Mouse (Mus musculus) limb, embryonic 12.5 days (tissue): ENCODE results near the gene Filip1. TPM values are rescaled to one million over a fixed set of nuclear protein-coding genes. Genes with fewer than 3 reads are reported as not detected.

Source experiments
- ATAC-seq: fragments of 200-750 bp; cut with Nextera tagmentation; 2 replicates; pipeline ENCODE4 v1.8.0; 2017; ENCODE audit warnings: low read depth, moderate TSS enrichment; ENCODE audit not compliant: insufficient number of reproducible peaks, insufficient read depth, low FRiP score, low TSS enrichment
- H3K27ac ChIP-seq: fragments of 300-500 bp; sonication (generic); 2 replicates; pipeline ENCODE4 v1.5.1; 2016; ENCODE audit warnings: mild to moderate bottlenecking, moderate library complexity
- H3K27me3 ChIP-seq: fragments of 300-500 bp; sonication (generic); 2 replicates; pipeline ENCODE4 v1.6.1; 2016; ENCODE audit warnings: mild to moderate bottlenecking, moderate library complexity
- H3K36me3 ChIP-seq: fragments of 300-500 bp; sonication (generic); 2 replicates; pipeline ENCODE4 v1.6.1; 2016; ENCODE audit warnings: mild to moderate bottlenecking, moderate library complexity
- H3K4me1 ChIP-seq: fragments of 300-500 bp; sonication (generic); replicated peaks from 2 replicates; pipeline ENCODE4 v1.6.1; 2016
- H3K4me2 ChIP-seq: fragments of 300-500 bp; sonication (generic); 2 replicates; pipeline ENCODE4 v1.6.1; 2016; ENCODE audit warnings: mild to moderate bottlenecking, moderate library complexity
- H3K4me3 ChIP-seq: fragments of 300-500 bp; sonication (generic); replicated peaks from 2 replicates; pipeline ENCODE4 v1.5.1; 2016; ENCODE audit warnings: mild to moderate bottlenecking
- H3K9ac ChIP-seq: fragments of 300-500 bp; sonication (generic); replicated peaks from 2 replicates; pipeline ENCODE4 v1.6.1; 2016; ENCODE audit warnings: mild to moderate bottlenecking, moderate library complexity
- H3K9me3 ChIP-seq: fragments of 300-500 bp; sonication (generic); 2 replicates; pipeline ENCODE4 v1.6.1; 2016; ENCODE audit warnings: mild to moderate bottlenecking, moderate library complexity
- WGBS: fragments of 180-500 bp; shearing (Covaris S2); methylation state at CpG from one replicate; pipeline ENCODE4 v1.1.7; 2016; 5-methylcytosine and 5-hydroxymethylcytosine counted together
- polyA plus RNA-seq: library from polyadenylated mRNA; unstranded; fragments of >200 nt; fragmentation: Nextera tagmentation; extraction: Ambion mirVana; gene quantifications from 2 replicates; pipeline ENCODE4 v1.2.1, GENCODE M21; 2016

The Filip1 gene
- polyA plus RNA-seq, 1 experiment from 2014 or later: 1.6 TPM

GRCm38 (mm10) chr9:79947973-79948372, 64.7 kb downstream of the Filip1 start:
- Histone ChIP-seq H3K4me2 (no peak overlapping the region), H3K9ac (no peak overlapping the region), H3K27me3 (no peaks in the 10 kb centered on the region), H3K27ac (no peak overlapping the region), H3K4me1 (peaks cover 10% of the 10 kb centered on the region), H3K4me3 (no peak overlapping the region), H3K36me3 (no peaks in the 10 kb centered on the region), H3K9me3 (no peaks in the 10 kb centered on the region)
- ATAC-seq: no peak
- WGBS: 84% methylated on average over 2 of the region's 2 CpGs

GRCm38 (mm10) chr9:79947414-79947813, 65.2 kb downstream of the Filip1 start:
- no peak overlapping the region for H3K4me3 ChIP-seq
- H3K9ac ChIP-seq: no peak overlapping the region
- H3K36me3 ChIP-seq: no peaks in the 10 kb centered on the region
- H3K9me3 ChIP-seq: no peaks in the 10 kb centered on the region
- no peak for ATAC-seq
- H3K27me3 ChIP-seq: no peaks in the 10 kb centered on the region
- peaks cover 10% of the 10 kb centered on the region for H3K4me1 ChIP-seq
- 78% methylated on average over 3 of the region's 3 CpGs for WGBS
- H3K27ac ChIP-seq: no peak overlapping the region
- H3K4me2 ChIP-seq: no peak overlapping the region

- Histone ChIP-seq H3K4me1 (no peaks in the 10 kb centered on the region), H3K36me3 (no peaks in the 10 kb centered on the region), H3K4me3 (no peak overlapping the region), H3K9ac (no peak overlapping the region), H3K4me2 (no peak overlapping the region), H3K9me3 (no peaks in the 10 kb centered on the region), H3K27me3 (no peaks in the 10 kb centered on the region), H3K27ac (no peak overlapping the region)
- no peak for ATAC-seq
- WGBS: 86% methylated on average over 6 of the region's 6 CpGs
These were observed 67.8 kb downstream of the Filip1 start for GRCm38 (mm10) chr9:79944872-79945271.

- H3K4me3 ChIP-seq: no peak overlapping the region
- 55% methylated on average over 10 of the region's 10 CpGs for WGBS
- ATAC-seq: no peak
- H3K9me3 ChIP-seq: no peaks in the 10 kb centered on the region
- no peaks in the 10 kb centered on the region for H3K36me3 ChIP-seq
- no peak overlapping the region for H3K4me2 ChIP-seq
- H3K4me1 ChIP-seq: no peaks in the 10 kb centered on the region
- no peak overlapping the region for H3K27ac ChIP-seq
- no peak overlapping the region for H3K9ac ChIP-seq
- H3K27me3 ChIP-seq: no peaks in the 10 kb centered on the region
These were observed 68.7 kb downstream of the Filip1 start for GRCm38 (mm10) chr9:79943986-79944385.

GRCm38 (mm10) chr9:79938416-79939206, 74.0 kb downstream of the Filip1 start:
- ATAC-seq: no peak
- H3K27me3 ChIP-seq: no peaks in the 10 kb centered on the region
- no peaks in the 10 kb centered on the region for H3K36me3 ChIP-seq
- no peak overlapping the region for H3K27ac ChIP-seq
- H3K4me3 ChIP-seq: no peak overlapping the region
- 79% methylated on average over 11 of the region's 11 CpGs for WGBS
- H3K9me3 ChIP-seq: no peaks in the 10 kb centered on the region
- no peak overlapping the region for H3K4me2 ChIP-seq
- no peak overlapping the region for H3K9ac ChIP-seq
- H3K4me1 ChIP-seq: no peaks in the 10 kb centered on the region

GRCm38 (mm10) chr9:79937570-79937969, 75.1 kb downstream of the Filip1 start:
- Histone ChIP-seq H3K9me3 (no peaks in the 10 kb centered on the region), H3K4me3 (no peak overlapping the region), H3K27me3 (no peaks in the 10 kb centered on the region), H3K36me3 (no peaks in the 10 kb centered on the region), H3K27ac (no peak overlapping the region), H3K9ac (no peak overlapping the region), H3K4me1 (no peaks in the 10 kb centered on the region), H3K4me2 (no peak overlapping the region)
- WGBS: 89% methylated on average over 6 of the region's 6 CpGs
- ATAC-seq: no peak

GRCm38 (mm10) chr9:79932578-79932977, 80.1 kb downstream of the Filip1 start:
- no peak overlapping the region for H3K4me2 ChIP-seq
- H3K27me3 ChIP-seq: no peaks in the 10 kb centered on the region
- no peak overlapping the region for H3K27ac ChIP-seq
- no peaks in the 10 kb centered on the region for H3K4me1 ChIP-seq
- no peak overlapping the region for H3K4me3 ChIP-seq
- H3K36me3 ChIP-seq: no peaks in the 10 kb centered on the region
- no peak for ATAC-seq
- no peak overlapping the region for H3K9ac ChIP-seq
- H3K9me3 ChIP-seq: no peaks in the 10 kb centered on the region
- WGBS: 88% methylated on average over 5 of the region's 5 CpGs

GRCm38 (mm10) chr9:79928092-79928491, 84.6 kb downstream of the Filip1 start:
- H3K4me2 ChIP-seq: no peak overlapping the region
- H3K27me3 ChIP-seq: no peaks in the 10 kb centered on the region
- no peak overlapping the region for H3K9ac ChIP-seq
- no peaks in the 10 kb centered on the region for H3K9me3 ChIP-seq
- H3K4me3 ChIP-seq: no peak overlapping the region
- no peaks in the 10 kb centered on the region for H3K4me1 ChIP-seq
- no peak for ATAC-seq
- no peaks in the 10 kb centered on the region for H3K36me3 ChIP-seq
- H3K27ac ChIP-seq: no peak overlapping the region
- 90% methylated on average over 3 of the region's 3 CpGs for WGBS

GRCm38 (mm10) chr9:79927156-79927870, 85.3 kb downstream of the Filip1 start:
- 89% methylated on average over 21 of the region's 21 CpGs for WGBS
- Histone ChIP-seq H3K4me1 (peaks cover 3% of the 10 kb centered on the region), H3K4me3 (no peak overlapping the region), H3K27ac (no peak overlapping the region), H3K9ac (no peak overlapping the region), H3K4me2 (no peak overlapping the region), H3K27me3 (no peaks in the 10 kb centered on the region), H3K36me3 (no peaks in the 10 kb centered on the region), H3K9me3 (no peaks in the 10 kb centered on the region)
- no peak for ATAC-seq

- Histone ChIP-seq H3K9me3 (no peaks in the 10 kb centered on the region), H3K4me1 (peaks cover 10% of the 10 kb centered on the region), H3K36me3 (no peaks in the 10 kb centered on the region), H3K27ac (no peak overlapping the region), H3K4me3 (no peak overlapping the region), H3K9ac (no peak overlapping the region), H3K4me2 (no peak overlapping the region), H3K27me3 (no peaks in the 10 kb centered on the region)
- 87% methylated on average over 9 of the region's 9 CpGs for WGBS
- no peak for ATAC-seq
These were observed 86.0 kb downstream of the Filip1 start for GRCm38 (mm10) chr9:79926464-79927155.

GRCm38 (mm10) chr9:79925950-79926349, 86.7 kb downstream of the Filip1 start:
- no peaks in the 10 kb centered on the region for H3K27me3 ChIP-seq
- peaks cover 10% of the 10 kb centered on the region for H3K4me1 ChIP-seq
- ATAC-seq: no peak
- H3K4me3 ChIP-seq: no peak overlapping the region
- no peak overlapping the region for H3K4me2 ChIP-seq
- no peak overlapping the region for H3K9ac ChIP-seq
- H3K27ac ChIP-seq: no peak overlapping the region
- no peaks in the 10 kb centered on the region for H3K9me3 ChIP-seq
- WGBS: 80% methylated on average over 4 of the region's 4 CpGs
- no peaks in the 10 kb centered on the region for H3K36me3 ChIP-seq
